Mouse (Mus musculus) G1E-ER4 (cell line): ENCODE measurements around the gene Exosc3. TPM values are rescaled to one million over a fixed set of nuclear protein-coding genes. Genes with fewer than 3 reads are reported as not detected.

Experiments
- GATA1 ChIP-seq: IDR thresholded peaks from one replicate; pipeline ENCODE4 v1.8.0; 2012; ENCODE audit warnings: low read length, inconsistent platforms
- polyA plus RNA-seq: library from polyadenylated mRNA; stranded (reverse); fragments of >175 nt; gene quantifications from 2 replicates; pipeline ENCODE4 v1.2.3, GENCODE M21; 2012

Gene Exosc3
- polyA plus RNA-seq: 107 and 164 TPM in 2 replicates

GRCm38 (mm10) chr4:45342286-45343155 is at the start of gene Exosc3:
Gene Exosc3, minus strand, starts transcription at chr4:45342732.
- no peak for TF ChIP-seq GATA1

- TF ChIP-seq GATA1: no peak
These were observed 49.6 kb upstream of the Exosc3 start for GRCm38 (mm10) chr4:45392099-45392498.

- no peak for TF ChIP-seq GATA1
These were observed 34.0 kb upstream of the Exosc3 start for GRCm38 (mm10) chr4:45376573-45376972.

- no peak for TF ChIP-seq GATA1
These were observed 32.3 kb upstream of the Exosc3 start for GRCm38 (mm10) chr4:45374879-45375278.

GRCm38 (mm10) chr4:45371261-45371660 is 28.7 kb upstream of the Exosc3 start:
- no peak for TF ChIP-seq GATA1

GRCm38 (mm10) chr4:45356653-45357052 is 14.1 kb upstream of the Exosc3 start:
- no peak for TF ChIP-seq GATA1

- no peak for TF ChIP-seq GATA1
These were observed 773 bp downstream of the Exosc3 start, which contains the start of gene Dcaf10 for GRCm38 (mm10) chr4:45341669-45342249. Gene Dcaf10, plus strand, starts transcription at chr4:45342101.

GRCm38 (mm10) chr4:45341226-45341625 is 1.3 kb downstream of the Exosc3 start:
- TF ChIP-seq GATA1: no peak

- TF ChIP-seq GATA1: no peak
These were observed 10.1 kb downstream of the Exosc3 start for GRCm38 (mm10) chr4:45332466-45332865.

GRCm38 (mm10) chr4:45331139-45331538 is 11.4 kb downstream of the Exosc3 start:
- no peak for TF ChIP-seq GATA1

- no peak for TF ChIP-seq GATA1
These were observed 22.2 kb downstream of the Exosc3 start for GRCm38 (mm10) chr4:45320159-45320816.

GRCm38 (mm10) chr4:45311056-45311455 is 31.5 kb downstream of the Exosc3 start:
- TF ChIP-seq GATA1: no peak

GRCm38 (mm10) chr4:45308606-45309005 is 33.9 kb downstream of the Exosc3 start:
- no peak for TF ChIP-seq GATA1

- TF ChIP-seq GATA1: no peak
These were observed 34.5 kb downstream of the Exosc3 start for GRCm38 (mm10) chr4:45308046-45308445.

GRCm38 (mm10) chr4:45305536-45305935 is 37.0 kb downstream of the Exosc3 start:
- TF ChIP-seq GATA1: no peak

GRCm38 (mm10) chr4:45296662-45297564 is 45.6 kb downstream of the Exosc3 start, which contains the start of gene Trmt10b:
Gene Trmt10b, plus strand, starts transcription at chr4:45297127.
- TF ChIP-seq GATA1: no peak
